Mouse (Mus musculus) liver, embryonic 14.5 days (tissue): ENCODE measurements around the gene Oxld1.

Source experiments
- CTCF ChIP-seq: IDR thresholded peaks from 2 replicates; pipeline ENCODE4 v1.5.1; 2016; ENCODE audit warnings: antibody characterized with exemption, low read depth, control low read depth
- EP300 ChIP-seq: IDR thresholded peaks from 2 replicates; pipeline ENCODE4 v1.6.1; 2016; ENCODE audit warnings: antibody characterized with exemption, low read depth

DNA sequence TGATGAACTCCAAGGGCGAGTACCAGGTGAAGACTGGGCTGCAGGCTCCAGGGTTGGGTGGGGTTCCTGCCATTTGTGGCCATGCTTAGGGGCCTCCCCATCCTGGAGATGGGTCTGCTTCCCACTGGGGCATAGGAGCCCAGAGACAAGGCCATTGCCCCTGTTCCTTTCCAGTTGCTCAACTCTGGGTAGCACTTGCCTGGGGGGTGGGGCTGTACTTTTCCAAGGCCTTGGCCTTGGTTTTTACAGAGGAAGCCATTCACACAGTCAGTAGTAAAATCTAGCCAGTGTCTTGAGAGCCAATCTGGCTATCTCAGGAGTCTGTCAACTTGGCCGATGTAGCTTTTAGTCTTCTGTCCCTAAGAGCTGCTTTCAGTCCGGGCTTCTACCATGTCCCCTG, 39.6 kb upstream of the Oxld1 start:
- no peak for TF ChIP-seq EP300
- TF ChIP-seq CTCF = no peak
